Mouse (Mus musculus): ENCODE data around the gene Rpia. TPM values are rescaled to one million over a fixed set of nuclear protein-coding genes. Genes with fewer than 3 reads are reported as not detected.

The Rpia gene
- polyA plus RNA-seq, 1 experiment from 2014 or later = 3.6 TPM

Other genes with a start within 250 kb of the Rpia start
- 14.9 and 17.3 TPM in 2 replicates for gene Eif2ak3, start 52.3 kb upstream of the Rpia start, polyA plus RNA-seq (2015; fragmentation: Nextera tagmentation; extraction: Ambion mirVana)
- not detected in 2 replicates for gene Tex37, start 126.7 kb upstream of the Rpia start, polyA plus RNA-seq (2015; fragmentation: Nextera tagmentation; extraction: Ambion mirVana)
- not detected in 2 replicates for gene Foxi3, start 164.3 kb upstream of the Rpia start, polyA plus RNA-seq (2015; fragmentation: Nextera tagmentation; extraction: Ambion mirVana)

Measured in neural tube, embryonic 13.5 days (tissue).